Mouse (Mus musculus): ENCODE data around the gene Spint2. TPM values are rescaled to one million over a fixed set of nuclear protein-coding genes. Genes with fewer than 3 reads are reported as not detected.

The Spint2 gene
- total and polyA plus RNA-seq, 2 experiments from 2014 or later, result 46.6 to 81.6 TPM

DNA sequence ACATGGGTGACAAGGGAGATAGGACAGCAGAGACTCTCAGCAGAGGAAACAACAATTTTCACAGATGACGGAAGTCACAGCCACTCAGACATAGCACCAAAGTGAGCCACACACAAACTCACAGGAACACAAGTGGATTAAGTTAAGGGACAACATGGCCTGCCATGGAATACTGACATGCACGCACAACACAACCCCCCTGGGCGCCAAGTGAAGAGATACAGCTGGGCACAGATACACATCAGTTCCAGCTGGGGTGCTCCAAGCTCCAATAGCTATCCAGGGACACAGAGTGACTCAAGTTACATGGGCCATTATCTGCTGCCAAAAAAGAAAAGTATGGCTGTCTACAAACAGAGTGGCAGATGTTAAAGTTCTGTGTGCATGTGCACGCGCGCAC lies 8.1 kb upstream of the Spint2 start:
- ATAC-seq (ENCODE audit: insufficient read depth, low read depth), result no peak
- no peak for DNase-seq (ENCODE audit: low spot score)
- no peaks in the 10 kb centered on the region for H3K27me3 ChIP-seq (ENCODE audit: control insufficient read depth, insufficient read depth, low read length)

GRCm38 (mm10) chr7:29288942-29289638 lies 7.4 kb upstream of the Spint2 start, which contains the start of gene Ppp1r14a:
Gene Ppp1r14a, plus strand, starts transcription at chr7:29289308.
- TF ChIP-seq EP300 (IDR thresholded peaks at IDR 0.05; ENCODE audit: low read depth) (no peak), CTCF (IDR thresholded peaks at IDR 0.05; ENCODE audit: low read depth) (peak; percentile 61)
- 2% methylated on average over 59 of the region's 59 CpGs for WGBS
- DNase-seq (ENCODE audit: low spot score), result peak; percentile 45
- no peaks in the 10 kb centered on the region for H3K36me3 ChIP-seq (replicated peaks; ENCODE audit: control insufficient read depth, insufficient read depth, low read length)
- H3K27ac ChIP-seq (ENCODE audit: low read depth), result peak within 1 kb of the TSS; percentile 62
- H3K9me3 ChIP-seq (replicated peaks; ENCODE audit: control insufficient read depth, low read length), result no peaks in the 10 kb centered on the region
- peak within 1 kb of the TSS; percentile 54 for H3K4me3 ChIP-seq (ENCODE audit: low read depth, low read length)
- H3K9ac ChIP-seq (replicated peaks; ENCODE audit: low read depth, low read length), result peak within 1 kb of the TSS; percentile 36
- H3K4me2 ChIP-seq (ENCODE audit: low read depth, low read length), result peak within 1 kb of the TSS; percentile 68
- no peaks in the 10 kb centered on the region for H3K27me3 ChIP-seq (ENCODE audit: control insufficient read depth, insufficient read depth, low read length)
- ATAC-seq (ENCODE audit: insufficient read depth, low read depth), result peak; percentile 34
- H3K4me1 ChIP-seq (ENCODE audit: control insufficient read depth, insufficient read depth), result peaks cover 15% of the 10 kb centered on the region; the same call in 1 of the 2 replicates

More for the DNA sequence above, 8.1 kb upstream of the Spint2 start:
- no peaks in the 10 kb centered on the region for H3K36me3 ChIP-seq (replicated peaks; ENCODE audit: control insufficient read depth, insufficient read depth, low read length)
- H3K9ac ChIP-seq (replicated peaks; ENCODE audit: low read depth, low read length), result 0 out of 2 replicates have a peak overlapping the region, but pooled peaks have one; percentile 36
- WGBS, result 74% methylated on average over 6 of the region's 6 CpGs
- H3K4me1 ChIP-seq (ENCODE audit: control insufficient read depth, insufficient read depth), result peaks cover 15% of the 10 kb centered on the region; the same call in 1 of the 2 replicates
- TF ChIP-seq EP300 (IDR thresholded peaks at IDR 0.05; ENCODE audit: low read depth) (no peak), CTCF (IDR thresholded peaks at IDR 0.05; ENCODE audit: low read depth) (no peak)
- no peaks in the 10 kb centered on the region for H3K9me3 ChIP-seq (replicated peaks; ENCODE audit: control insufficient read depth, low read length)
- peak overlapping the region; percentile 68 for H3K4me2 ChIP-seq (ENCODE audit: low read depth, low read length)
- peak overlapping the region; percentile 54 for H3K4me3 ChIP-seq (ENCODE audit: low read depth, low read length)
- peak overlapping the region; percentile 62 for H3K27ac ChIP-seq (ENCODE audit: low read depth)

DNA sequence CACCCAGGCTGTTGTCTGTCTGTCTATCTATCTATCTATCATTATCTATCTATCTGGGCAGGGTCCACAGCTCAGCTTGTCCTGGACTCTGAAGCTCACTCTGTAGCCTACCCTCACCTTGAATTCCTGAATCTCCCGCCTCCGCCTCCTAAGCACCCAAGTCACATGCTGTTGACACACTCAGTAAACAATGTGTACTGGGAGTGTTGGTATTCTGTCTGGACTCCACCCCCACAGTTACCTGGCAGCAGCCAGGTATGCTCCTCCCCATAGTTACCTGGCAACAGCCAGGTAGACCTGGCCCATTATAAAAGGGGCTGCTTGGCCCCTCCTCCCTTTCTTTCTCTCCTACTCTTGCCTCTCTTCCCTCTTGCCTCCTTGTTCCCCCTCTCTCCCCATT lies 6.4 kb upstream of the Spint2 start:
- Histone ChIP-seq H3K9ac (replicated peaks; ENCODE audit: low read depth, low read length) (no peak overlapping the region), H3K4me2 (ENCODE audit: low read depth, low read length) (no peak overlapping the region), H3K27me3 (ENCODE audit: control insufficient read depth, insufficient read depth, low read length) (no peaks in the 10 kb centered on the region), H3K4me3 (ENCODE audit: low read depth, low read length) (no peak overlapping the region), H3K4me1 (ENCODE audit: control insufficient read depth, insufficient read depth) (peaks cover 12% of the 10 kb centered on the region; the same call in 1 of the 2 replicates), H3K36me3 (replicated peaks; ENCODE audit: control insufficient read depth, insufficient read depth, low read length) (no peaks in the 10 kb centered on the region), H3K27ac (ENCODE audit: low read depth) (no peak overlapping the region), H3K9me3 (replicated peaks; ENCODE audit: control insufficient read depth, low read length) (no peaks in the 10 kb centered on the region)
- WGBS, result 90% methylated on average over 2 of the region's 2 CpGs
- DNase-seq (ENCODE audit: low spot score) (no peak), ATAC-seq (ENCODE audit: insufficient read depth, low read depth) (no peak)
- TF ChIP-seq CTCF (IDR thresholded peaks at IDR 0.05; ENCODE audit: low read depth), result no peak
- TF ChIP-seq EP300 (IDR thresholded peaks at IDR 0.05; ENCODE audit: low read depth), result no peak

DNA sequence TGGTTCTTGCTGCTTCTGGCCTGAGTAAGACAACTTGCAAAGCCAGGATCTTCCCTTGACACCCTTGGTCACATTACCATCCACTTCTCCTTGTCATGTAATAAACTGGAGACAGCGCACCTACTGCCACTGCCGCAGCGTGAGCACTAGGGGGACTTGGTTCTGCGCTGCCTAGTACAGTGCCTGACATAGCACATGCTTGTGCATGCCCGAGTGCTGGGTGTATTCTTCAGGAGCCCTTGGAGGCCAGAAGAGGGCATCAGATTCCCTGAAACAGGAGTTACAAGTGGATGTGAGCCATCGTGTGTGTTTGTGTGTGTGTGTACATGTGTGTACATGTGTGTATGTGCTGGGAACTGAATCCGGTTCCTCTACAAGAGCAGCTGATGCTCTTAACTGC lies 5.8 kb upstream of the Spint2 start:
- Histone ChIP-seq H3K4me2 (ENCODE audit: low read depth, low read length) (no peak overlapping the region), H3K27ac (ENCODE audit: low read depth) (no peak overlapping the region), H3K4me3 (ENCODE audit: low read depth, low read length) (no peak overlapping the region), H3K4me1 (ENCODE audit: control insufficient read depth, insufficient read depth) (0 out of 2 replicates have a peak, but pooled peaks cover 6% of the 10 kb centered on the region), H3K27me3 (ENCODE audit: control insufficient read depth, insufficient read depth, low read length) (no peaks in the 10 kb centered on the region), H3K9ac (replicated peaks; ENCODE audit: low read depth, low read length) (no peak overlapping the region), H3K9me3 (replicated peaks; ENCODE audit: control insufficient read depth, low read length) (no peaks in the 10 kb centered on the region), H3K36me3 (replicated peaks; ENCODE audit: control insufficient read depth, insufficient read depth, low read length) (no peaks in the 10 kb centered on the region)
- ATAC-seq (ENCODE audit: insufficient read depth, low read depth) (no peak), DNase-seq (ENCODE audit: low spot score) (no peak)
- no peak for TF ChIP-seq EP300 (IDR thresholded peaks at IDR 0.05; ENCODE audit: low read depth)
- no peak for TF ChIP-seq CTCF (IDR thresholded peaks at IDR 0.05; ENCODE audit: low read depth)
- WGBS, result 81% methylated on average over 7 of the region's 7 CpGs

GRCm38 (mm10) chr7:29284523-29284922 lies 2.8 kb upstream of the Spint2 start:
- Histone ChIP-seq H3K4me1 (ENCODE audit: control insufficient read depth, insufficient read depth) (peaks cover 25% of the 10 kb centered on the region), H3K27ac (ENCODE audit: low read depth) (no peak overlapping the region), H3K36me3 (replicated peaks; ENCODE audit: control insufficient read depth, insufficient read depth, low read length) (no peaks in the 10 kb centered on the region), H3K9me3 (replicated peaks; ENCODE audit: control insufficient read depth, low read length) (no peaks in the 10 kb centered on the region), H3K4me3 (ENCODE audit: low read depth, low read length) (no peak overlapping the region), H3K4me2 (ENCODE audit: low read depth, low read length) (no peak overlapping the region), H3K9ac (replicated peaks; ENCODE audit: low read depth, low read length) (no peak overlapping the region), H3K27me3 (ENCODE audit: control insufficient read depth, insufficient read depth, low read length) (no peaks in the 10 kb centered on the region; the same call in 1 of the 2 replicates)
- DNase-seq (ENCODE audit: low spot score) (no peak), ATAC-seq (ENCODE audit: insufficient read depth, low read depth) (no peak)
- TF ChIP-seq CTCF (IDR thresholded peaks at IDR 0.05; ENCODE audit: low read depth), result no peak
- no peak for TF ChIP-seq EP300 (IDR thresholded peaks at IDR 0.05; ENCODE audit: low read depth)
- 88% methylated on average over 6 of the region's 6 CpGs for WGBS
